Mouse (Mus musculus) neural tube, embryonic 14.5 days (tissue): ENCODE measurements around the gene Ly6g6d. TPM values are rescaled to one million over a fixed set of nuclear protein-coding genes. Genes with fewer than 3 reads are reported as not detected.
"Not testable (repeated sequence)": the region's sequence is repeated elsewhere in the genome, so short reads cannot be mapped to it uniquely, and the experiment has no call there.

Experiments used
- ATAC-seq: fragments of 200-750 bp; cut with Nextera tagmentation; 2 replicates; pipeline ENCODE4 v1.8.0; 2017; ENCODE audit warnings: low read depth, mild to moderate bottlenecking, moderate TSS enrichment, moderate library complexity
- H3K27ac ChIP-seq: fragments of 300-500 bp; sonication (generic); 2 replicates; pipeline ENCODE4 v1.5.1; 2014; ENCODE audit warnings: low read depth, mild to moderate bottlenecking, control low read depth, low read length, moderate library complexity, mixed read lengths
- H3K27me3 ChIP-seq: fragments of 300-500 bp; sonication (generic); 2 replicates; pipeline ENCODE4 v1.6.1; 2014; ENCODE audit warnings: low read length; ENCODE audit not compliant: control insufficient read depth, insufficient read depth
- H3K36me3 ChIP-seq: fragments of 300-500 bp; sonication (generic); 2 replicates; pipeline ENCODE4 v1.6.1; 2014; ENCODE audit warnings: low read length, mixed read lengths; ENCODE audit not compliant: control insufficient read depth, insufficient read depth
- H3K4me1 ChIP-seq: fragments of 300-500 bp; sonication (generic); 2 replicates; pipeline ENCODE4 v1.6.1; 2014; ENCODE audit warnings: low read length; ENCODE audit not compliant: control insufficient read depth, insufficient read depth
- H3K4me2 ChIP-seq: fragments of 300-500 bp; sonication (generic); 2 replicates; pipeline ENCODE4 v1.6.1; 2014; ENCODE audit warnings: mild to moderate bottlenecking, low read depth, low read length, control low read depth
- H3K4me3 ChIP-seq: fragments of 300-500 bp; sonication (generic); 2 replicates; pipeline ENCODE4 v1.5.1; 2014; ENCODE audit warnings: low read depth, low read length, control low read depth, mixed read lengths
- H3K9ac ChIP-seq: fragments of 300-500 bp; sonication (generic); replicated peaks from 2 replicates; pipeline ENCODE4 v1.6.1; 2014; ENCODE audit warnings: low read depth, mild to moderate bottlenecking, control low read depth, low read length, mixed read lengths
- H3K9me3 ChIP-seq: fragments of 300-500 bp; sonication (generic); 2 replicates; pipeline ENCODE4 v1.6.1; 2016; ENCODE audit warnings: low read length; ENCODE audit not compliant: control insufficient read depth
- WGBS: fragments of 180-500 bp; shearing (Covaris S2); extraction: QIAGEN DNeasy Blood & Tissue Kit; methylation state at CpG from one replicate; pipeline ENCODE4 v1.1.7; 2014; 5-methylcytosine and 5-hydroxymethylcytosine counted together
- polyA plus RNA-seq: library from polyadenylated mRNA; unstranded; fragments of >200 nt; fragmentation: Nextera tagmentation; extraction: Ambion mirVana; gene quantifications from 2 replicates; pipeline ENCODE4 v1.2.1, GENCODE M21; 2014

Gene Ly6g6d
- polyA plus RNA-seq, 1 experiment from 2014 or later: 0.84 TPM

GRCm38 (mm10) chr17:35047688-35048087 lies 30.2 kb downstream of the Ly6g6d start:
- Histone ChIP-seq H3K27ac (peak overlapping the region; percentile 12; the same call in 1 of the 2 replicates), H3K4me2 (no peak overlapping the region), H3K9me3 (no peaks in the 10 kb centered on the region), H3K36me3 (no peaks in the 10 kb centered on the region), H3K9ac (no peak overlapping the region), H3K27me3 (no peaks in the 10 kb centered on the region), H3K4me1 (peaks cover 5% of the 10 kb centered on the region; the same call in 1 of the 2 replicates), H3K4me3 (no peak overlapping the region)
- WGBS: 56% methylated on average over 1 of the region's 1 CpGs
- ATAC-seq: no peak

DNA sequence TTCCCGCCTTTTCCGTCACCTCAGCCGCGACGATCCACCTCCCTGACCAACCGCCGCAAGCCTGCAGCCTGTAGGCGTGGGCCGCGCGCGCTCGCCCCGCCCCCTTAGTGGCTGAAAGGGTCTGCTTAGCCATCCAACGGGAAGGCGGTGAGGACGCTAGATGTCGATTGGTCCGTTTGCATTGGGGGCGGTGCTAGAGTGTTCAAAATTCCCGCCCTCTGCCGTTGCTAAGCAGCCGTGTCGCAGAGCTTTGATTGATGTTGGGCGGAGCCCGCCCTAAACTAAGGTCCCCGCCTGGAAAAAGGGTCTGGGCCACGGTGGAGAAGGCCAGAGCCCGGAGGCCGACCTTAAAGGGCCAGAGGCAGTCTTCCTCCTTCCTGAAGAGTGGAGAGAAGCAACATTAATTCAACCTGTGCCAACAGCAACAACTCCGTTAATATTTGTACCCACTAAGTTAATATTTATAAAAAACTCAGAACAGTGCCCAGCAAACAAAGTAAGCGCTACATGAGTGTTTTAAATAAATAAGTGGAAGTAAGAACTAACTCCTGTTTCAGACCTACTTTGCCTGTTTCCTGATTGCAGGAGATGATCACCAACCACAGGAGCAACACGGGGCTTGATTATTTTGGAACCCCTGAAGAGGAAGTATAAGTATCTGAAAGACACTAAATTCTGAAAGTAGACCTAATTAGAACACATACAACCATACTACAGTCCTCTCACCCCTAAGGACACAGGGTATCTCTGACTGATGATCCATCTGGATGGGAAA lies 31.0 kb downstream of the Ly6g6d start, which contains the start of gene Msh5:
Gene Msh5 (minus strand): TSS at position 65 of the 775 bp plus-strand sequence.
- no peaks in the 10 kb centered on the region for H3K9me3 ChIP-seq
- no peaks in the 10 kb centered on the region for H3K27me3 ChIP-seq
- 3% methylated on average over 33 of the region's 33 CpGs for WGBS
- peak; percentile 99 for ATAC-seq
- H3K9ac ChIP-seq: peak within 1 kb of the TSS; percentile 74
- peak within 1 kb of the TSS; percentile 49 for H3K4me3 ChIP-seq
- 0 out of 2 replicates have a peak, but pooled peaks cover 2% of the 10 kb centered on the region for H3K4me1 ChIP-seq
- H3K27ac ChIP-seq: peak within 1 kb of the TSS; percentile 62; the same call in 1 of the 2 replicates
- no peaks in the 10 kb centered on the region for H3K36me3 ChIP-seq
- peak within 1 kb of the TSS; percentile 99 for H3K4me2 ChIP-seq

GRCm38 (mm10) chr17:35045807-35046680 lies 31.8 kb downstream of the Ly6g6d start:
- Histone ChIP-seq H3K27me3 (no peaks in the 10 kb centered on the region), H3K9me3 (no peaks in the 10 kb centered on the region), H3K4me1 (0 out of 2 replicates have a peak, but pooled peaks cover 2% of the 10 kb centered on the region), H3K4me3 (peak overlapping the region; percentile 49), H3K4me2 (peak overlapping the region; percentile 99), H3K27ac (peak overlapping the region; percentile 62; the same call in 1 of the 2 replicates), H3K9ac (peak overlapping the region; percentile 74), H3K36me3 (no peaks in the 10 kb centered on the region)
- WGBS: 5% methylated on average over 48 of the region's 48 CpGs
- peak; percentile 73 for ATAC-seq

DNA sequence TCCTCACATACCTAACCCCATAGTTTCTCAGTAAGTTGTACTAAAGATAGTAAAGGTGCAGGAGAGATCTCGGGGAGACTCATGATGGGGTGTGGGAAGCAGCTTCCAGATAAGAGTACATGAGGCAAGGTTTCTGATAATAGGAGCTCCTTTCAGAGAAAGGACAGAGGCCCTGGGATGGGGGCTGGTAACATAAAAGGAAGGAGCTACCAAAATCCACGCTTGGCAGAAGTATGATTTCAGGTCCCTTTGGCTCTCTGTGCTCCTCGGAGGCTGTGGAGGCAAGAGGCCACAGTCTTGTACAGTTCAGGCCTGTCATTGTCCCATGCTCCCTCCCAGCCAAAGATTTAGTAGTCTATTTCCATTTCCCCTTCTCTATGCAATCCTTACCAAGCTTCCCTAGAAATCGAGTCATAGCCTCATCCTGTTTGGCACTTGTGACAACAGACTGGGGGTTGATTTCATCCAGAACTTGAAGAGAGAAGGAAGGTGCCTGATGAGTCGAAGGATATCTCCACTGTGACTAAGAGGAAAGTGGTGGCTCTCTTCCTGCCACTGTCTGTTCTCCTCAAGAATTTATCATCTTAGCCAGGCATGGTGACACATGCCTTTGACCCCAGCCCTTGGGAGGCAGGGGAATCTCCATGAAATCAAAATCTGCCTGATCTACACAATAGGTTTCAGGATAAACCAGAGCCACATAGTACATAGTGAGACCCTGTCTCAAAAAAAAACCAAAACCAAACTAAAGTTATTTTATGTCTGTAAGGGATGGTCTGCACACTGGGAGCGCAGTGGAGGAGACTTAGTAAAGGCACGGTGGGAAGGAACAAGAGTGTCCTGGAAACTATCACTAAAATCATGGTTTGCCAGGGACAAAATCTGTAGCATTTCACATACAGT lies 32.7 kb downstream of the Ly6g6d start:
- no peaks in the 10 kb centered on the region for H3K9me3 ChIP-seq
- no peak overlapping the region for H3K9ac ChIP-seq
- no peak overlapping the region for H3K27ac ChIP-seq
- 0 out of 2 replicates have a peak, but pooled peaks cover 2% of the 10 kb centered on the region for H3K4me1 ChIP-seq
- no peak overlapping the region for H3K4me3 ChIP-seq
- peak overlapping the region; percentile 99 for H3K4me2 ChIP-seq
- ATAC-seq: no peak
- no peaks in the 10 kb centered on the region for H3K36me3 ChIP-seq
- 85% methylated on average over 7 of the region's 7 CpGs for WGBS
- no peaks in the 10 kb centered on the region for H3K27me3 ChIP-seq

DNA sequence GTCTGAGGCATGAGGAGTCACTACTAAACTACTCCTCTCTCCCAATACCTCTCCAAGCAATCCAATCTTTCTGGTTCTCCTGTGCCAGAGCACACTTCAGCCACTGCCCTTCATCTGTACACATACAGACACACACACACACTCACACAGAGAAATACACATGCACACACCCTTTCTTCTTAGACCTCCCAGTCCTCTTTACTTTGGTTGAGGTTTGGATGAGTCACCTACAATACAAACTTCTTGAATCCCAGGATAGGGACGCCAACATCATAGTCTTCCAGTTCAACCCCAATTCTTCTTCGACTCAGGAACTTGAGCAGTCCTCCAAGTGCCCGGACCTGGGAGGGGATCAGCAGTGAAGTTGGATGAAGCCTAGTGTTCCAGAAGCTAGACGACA lies 34.1 kb downstream of the Ly6g6d start:
- Histone ChIP-seq H3K9ac (no peak overlapping the region), H3K4me3 (no peak overlapping the region), H3K36me3 (no peaks in the 10 kb centered on the region), H3K4me1 (no peaks in the 10 kb centered on the region), H3K27ac (no peak overlapping the region), H3K27me3 (no peaks in the 10 kb centered on the region), H3K9me3 (no peaks in the 10 kb centered on the region), H3K4me2 (no peak overlapping the region)
- no peak for ATAC-seq
- 92% methylated on average over 4 of the region's 4 CpGs for WGBS

GRCm38 (mm10) chr17:35039121-35039873 lies 38.6 kb downstream of the Ly6g6d start:
- Histone ChIP-seq H3K36me3 (no peaks in the 10 kb centered on the region), H3K9me3 (no peaks in the 10 kb centered on the region), H3K4me1 (no peaks in the 10 kb centered on the region), H3K27me3 (no peaks in the 10 kb centered on the region), H3K27ac (no peak overlapping the region), H3K9ac (no peak overlapping the region), H3K4me2 (no peak overlapping the region), H3K4me3 (no peak overlapping the region)
- 87% methylated on average over 11 of the region's 11 CpGs for WGBS
- no peak for ATAC-seq

GRCm38 (mm10) chr17:35034896-35035295 lies 43.0 kb downstream of the Ly6g6d start:
- no peaks in the 10 kb centered on the region for H3K9me3 ChIP-seq
- no peak overlapping the region for H3K4me3 ChIP-seq
- H3K36me3 ChIP-seq: no peaks in the 10 kb centered on the region
- H3K4me1 ChIP-seq: no peaks in the 10 kb centered on the region
- H3K27me3 ChIP-seq: no peaks in the 10 kb centered on the region
- no peak for ATAC-seq
- H3K27ac ChIP-seq: no peak overlapping the region
- no peak overlapping the region for H3K9ac ChIP-seq
- no peak overlapping the region for H3K4me2 ChIP-seq
- 78% methylated on average over 6 of the region's 6 CpGs for WGBS

DNA sequence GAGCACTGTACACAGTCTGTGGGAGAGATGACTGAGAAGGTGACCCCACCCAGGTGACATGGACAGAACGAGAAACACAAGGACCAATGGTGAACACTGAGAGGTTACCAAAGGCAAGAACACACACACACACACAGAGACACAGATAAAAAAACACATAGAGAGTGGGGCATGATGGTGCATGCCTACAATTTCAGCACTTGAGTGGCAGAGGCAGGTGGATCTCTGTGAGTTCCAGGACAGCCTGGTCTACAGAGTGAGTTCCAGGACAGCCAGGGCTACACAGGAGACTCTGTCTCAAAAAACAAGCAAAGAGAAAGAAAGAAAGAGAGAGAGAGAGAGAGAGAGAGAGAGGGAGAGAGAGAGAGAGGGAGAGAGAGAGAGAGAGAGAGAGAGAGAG lies 44.2 kb downstream of the Ly6g6d start:
- H3K27me3 ChIP-seq, H3K27ac ChIP-seq, H3K4me2 ChIP-seq, H3K4me3 ChIP-seq, H3K9me3 ChIP-seq, ATAC-seq, H3K4me1 ChIP-seq, H3K9ac ChIP-seq, H3K36me3 ChIP-seq: not testable (repeated sequence)
- 87% methylated on average over 1 of the region's 1 CpGs for WGBS
